Mouse (Mus musculus) heart, postnatal 14 days (tissue): ENCODE results near the gene Runx2. TPM values are rescaled to one million over a fixed set of nuclear protein-coding genes. Genes with fewer than 3 reads are reported as not detected.

ENCODE experiments used
- DNase-seq, 2 experiments: peaks; one replicate each; pipeline ENCODE4 v3.0.0; 2021 to 2022
- intact Hi-C: fragments of 180-260 bp; cut with DNase I; formaldehyde crosslinking; loops from one replicate; pipeline ENCODE4 v1.15.1; 2025
- total RNA-seq, 2 experiments: library from RNA; stranded (reverse); gene quantifications; 2 replicates each; pipeline ENCODE4 v1.2.3; 2021

Runx2 gene
- total RNA-seq, 2 experiments from 2014 or later: 0.45 to 0.71 TPM

GRCm38 (mm10) chr17:44770871-44771270 is 43.7 kb downstream of the Runx2 start:
- intact Hi-C loops: no loop called here
- DNase-seq: no peak

- no peak for DNase-seq
- intact Hi-C loops: no loop called here
Measured at GRCm38 (mm10) chr17:44768522-44768921, 46.1 kb downstream of the Runx2 start.

- no peak for DNase-seq
- intact Hi-C loops: no loop called here
Measured at GRCm38 (mm10) chr17:44767375-44767774, 47.2 kb downstream of the Runx2 start.

- no peak for DNase-seq
- intact Hi-C loops: no loop called here
Measured at GRCm38 (mm10) chr17:44766975-44767374, 47.6 kb downstream of the Runx2 start.

- no peak for DNase-seq
- intact Hi-C loops: no loop called here
Measured at GRCm38 (mm10) chr17:44766318-44766717, 48.3 kb downstream of the Runx2 start.

- DNase-seq: no peak
- intact Hi-C loops: no loop called here
Measured at GRCm38 (mm10) chr17:44745378-44745777, 69.2 kb downstream of the Runx2 start.

- no peak for DNase-seq
- intact Hi-C loops: no loop called here
Measured at GRCm38 (mm10) chr17:44743780-44744179, 70.8 kb downstream of the Runx2 start.

- DNase-seq: no peak
- intact Hi-C loops: no loop called here
Measured at GRCm38 (mm10) chr17:44742246-44742645, 72.4 kb downstream of the Runx2 start.

- intact Hi-C loops: loop anchor here (5.0 to 10.0 kb wide), 4 partner anchors 39 to 637 kb away; partner anchors contain the start of gene Supt3
- no peak for DNase-seq
Measured at GRCm38 (mm10) chr17:44738121-44738637, 76.4 kb downstream of the Runx2 start.

GRCm38 (mm10) chr17:44737275-44738120 is 77.1 kb downstream of the Runx2 start:
- intact Hi-C loops: loop anchor here (2.0 to 10.0 kb wide), 5 partner anchors 40 to 637 kb away; partner anchors contain the start of gene Supt3
- DNase-seq: peak in 1 of 2 experiments; percentile 5

- peak; percentile 78 to 79 for DNase-seq
- intact Hi-C loops: loop anchor here (2.0 to 10.0 kb wide), 5 partner anchors 41 to 639 kb away; partner anchors contain the start of gene Supt3
Measured at GRCm38 (mm10) chr17:44735991-44736561, 78.5 kb downstream of the Runx2 start.

- intact Hi-C loops: loop anchor here (5.0 to 10.0 kb wide), 4 partner anchors 42 to 639 kb away; partner anchors contain the start of gene Supt3
- peak; percentile 23 to 53 for DNase-seq
Measured at GRCm38 (mm10) chr17:44735223-44735990, 79.2 kb downstream of the Runx2 start.

GRCm38 (mm10) chr17:44734501-44735222 is 79.9 kb downstream of the Runx2 start:
- intact Hi-C loops: loop anchor here (5.0 to 10.0 kb wide), 4 partner anchors 43 to 640 kb away; partner anchors contain the start of gene Supt3
- peak; percentile 44 to 45 for DNase-seq

GRCm38 (mm10) chr17:44733544-44734310 is 80.9 kb downstream of the Runx2 start:
- intact Hi-C loops: loop anchor here (10.0 kb wide), 1 partner anchor 641 kb away; no protein-coding TSS in a partner anchor
- no peak for DNase-seq

GRCm38 (mm10) chr17:44728464-44728863 is 86.1 kb downstream of the Runx2 start:
- intact Hi-C loops: no loop called here
- DNase-seq: no peak

GRCm38 (mm10) chr17:44727675-44728074 is 86.9 kb downstream of the Runx2 start:
- intact Hi-C loops: no loop called here

GRCm38 (mm10) chr17:44724805-44725480 is 89.7 kb downstream of the Runx2 start:
- DNase-seq: no peak
- intact Hi-C loops: no loop called here

More at GRCm38 (mm10) chr17:44727675-44728074, 86.9 kb downstream of the Runx2 start:
- no peak for DNase-seq

GRCm38 (mm10) chr17:44724255-44724654 is 90.3 kb downstream of the Runx2 start:
- intact Hi-C loops: no loop called here
- DNase-seq: no peak
